Mouse (Mus musculus) erythroblast, embryonic 14.5 days (primary cell): ENCODE results near the gene Tsfm.

ENCODE experiments used
- GATA1 ChIP-seq: IDR thresholded peaks from 2 replicates; pipeline ENCODE4 v1.6.1; 2012; ENCODE audit warnings: low read length, inconsistent platforms, mixed read lengths
- TAL1 ChIP-seq: IDR thresholded peaks from 3 replicates; pipeline ENCODE4 v1.6.1; 2012; ENCODE audit warnings: low read length, inconsistent platforms, mixed read lengths

DNA sequence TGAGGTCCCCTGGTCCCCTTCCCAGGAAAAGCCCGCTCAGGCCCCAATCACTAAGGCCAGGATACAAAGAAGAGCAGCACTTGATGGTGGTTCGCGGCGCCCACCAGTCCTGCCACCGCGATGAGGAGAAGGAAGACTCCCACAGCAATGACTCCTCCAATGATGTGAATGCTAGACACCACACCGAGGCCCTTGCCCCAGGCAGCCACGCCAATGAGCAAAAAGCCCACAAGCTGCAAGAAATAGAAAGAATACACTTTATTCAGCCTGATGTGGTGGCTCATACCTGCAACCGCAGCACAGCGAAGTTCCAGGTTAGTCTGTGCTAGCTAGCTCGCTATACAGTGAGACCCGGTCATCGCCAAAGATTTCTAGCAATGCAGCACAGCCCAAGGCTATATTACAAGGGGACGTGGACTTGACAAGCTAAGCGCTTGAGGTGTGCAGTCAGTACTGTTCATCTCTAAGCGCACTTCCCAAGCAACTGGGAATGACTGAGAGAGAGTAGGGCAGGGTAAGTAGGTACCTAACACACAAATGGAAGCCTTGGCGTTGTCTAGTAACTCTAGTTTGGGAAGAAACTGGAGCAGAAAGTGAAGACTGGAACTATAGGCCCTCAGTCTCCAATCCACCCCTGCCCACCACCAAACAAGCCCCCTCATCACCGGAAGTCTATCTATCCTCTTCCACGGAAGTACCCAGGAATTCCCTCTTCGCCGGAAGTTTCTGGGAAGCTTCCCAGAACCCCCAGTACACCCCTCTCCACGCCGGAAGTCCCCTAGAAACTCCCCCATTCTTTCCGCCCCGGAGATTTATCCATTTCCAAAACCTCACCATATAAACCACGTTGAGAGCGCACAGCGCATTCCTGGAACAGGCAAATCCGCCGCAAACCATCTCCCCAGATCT, 38.9 kb upstream of the Tsfm start:
- TF ChIP-seq GATA1 (no peak), TAL1 (no peak)
